Mouse (Mus musculus) limb, embryonic 14.5 days (tissue): Measurements from ENCODE around the gene Shroom3. TPM values are rescaled to one million over a fixed set of nuclear protein-coding genes. Genes with fewer than 3 reads are reported as not detected.

Experiments used
- ATAC-seq: fragments of 200-750 bp; cut with Nextera tagmentation; 2 replicates; pipeline ENCODE4 v1.8.0; 2017; ENCODE audit warnings: low read depth, moderate number of reproducible peaks, moderate TSS enrichment; ENCODE audit not compliant: low FRiP score
- DNase-seq: peaks from one replicate; pipeline ENCODE4 v3.0.0-alpha.2; 2015; ENCODE audit warnings: low spot score
- H3K27ac ChIP-seq: fragments of 300-500 bp; sonication (generic); replicated peaks from 2 replicates; pipeline ENCODE4 v1.5.1; 2014; ENCODE audit warnings: low read depth, mild to moderate bottlenecking, low read length, moderate library complexity, mixed read lengths
- H3K27me3 ChIP-seq: fragments of 300-500 bp; sonication (generic); 2 replicates; pipeline ENCODE4 v1.6.1; 2014; ENCODE audit warnings: low read length, mixed read lengths; ENCODE audit not compliant: control insufficient read depth, insufficient read depth
- H3K36me3 ChIP-seq: fragments of 300-500 bp; sonication (generic); 2 replicates; pipeline ENCODE4 v1.6.1; 2014; ENCODE audit warnings: mild to moderate bottlenecking, low read length, moderate library complexity, mixed read lengths; ENCODE audit not compliant: control insufficient read depth, insufficient read depth
- H3K4me1 ChIP-seq: fragments of 300-500 bp; sonication (generic); 2 replicates; pipeline ENCODE4 v1.6.1; 2014; ENCODE audit warnings: antibody characterized with exemption, low read length, mixed read lengths; ENCODE audit not compliant: control insufficient read depth, insufficient read depth
- H3K4me2 ChIP-seq: fragments of 300-500 bp; sonication (generic); replicated peaks from 2 replicates; pipeline ENCODE4 v1.6.1; 2014; ENCODE audit warnings: low read depth, mild to moderate bottlenecking, low read length, moderate library complexity; ENCODE audit not compliant: severe bottlenecking
- H3K4me3 ChIP-seq: fragments of 300-500 bp; sonication (generic); replicated peaks from 2 replicates; pipeline ENCODE4 v1.5.1; 2014; ENCODE audit warnings: low read length
- H3K9ac ChIP-seq: fragments of 300-500 bp; sonication (generic); 2 replicates; pipeline ENCODE4 v1.6.1; 2014; ENCODE audit warnings: mild to moderate bottlenecking, low read depth, low read length, moderate library complexity; ENCODE audit not compliant: severe bottlenecking
- H3K9me3 ChIP-seq: fragments of 300-500 bp; sonication (generic); 2 replicates; pipeline ENCODE4 v1.6.1; 2016; ENCODE audit warnings: low read length; ENCODE audit not compliant: control insufficient read depth
- POLR2A ChIP-seq: fragments of 200-500 bp; IDR thresholded peaks from 2 replicates; pipeline ENCODE4 v1.8.0; 2012; ENCODE audit warnings: inconsistent platforms, mild to moderate bottlenecking, moderate library complexity, borderline replicate concordance; ENCODE audit not compliant: insufficient read depth, insufficient read length; ENCODE audit errors: extremely low read depth
- WGBS: fragments of 180-500 bp; shearing (Covaris S2); extraction: QIAGEN DNeasy Blood & Tissue Kit; methylation state at CpG from one replicate; pipeline ENCODE4 v1.1.7; 2014; 5-methylcytosine and 5-hydroxymethylcytosine counted together
- polyA plus RNA-seq, 2 experiments: library from polyadenylated mRNA; depleted of rRNA in 1 of 2; stranded (reverse) in 1 of 2; unstranded in 1 of 2; fragments of >200 nt; fragmentation: Nextera tagmentation in 1 of 2; extraction: Ambion mirVana in 1 of 2; gene quantifications; 2 replicates each; pipeline versions ENCODE4 v1.2.1 to v1.2.3; 2012 to 2014

Shroom3 gene
- polyA plus RNA-seq, 2 experiments: 3.5 to 8.1 TPM

DNA sequence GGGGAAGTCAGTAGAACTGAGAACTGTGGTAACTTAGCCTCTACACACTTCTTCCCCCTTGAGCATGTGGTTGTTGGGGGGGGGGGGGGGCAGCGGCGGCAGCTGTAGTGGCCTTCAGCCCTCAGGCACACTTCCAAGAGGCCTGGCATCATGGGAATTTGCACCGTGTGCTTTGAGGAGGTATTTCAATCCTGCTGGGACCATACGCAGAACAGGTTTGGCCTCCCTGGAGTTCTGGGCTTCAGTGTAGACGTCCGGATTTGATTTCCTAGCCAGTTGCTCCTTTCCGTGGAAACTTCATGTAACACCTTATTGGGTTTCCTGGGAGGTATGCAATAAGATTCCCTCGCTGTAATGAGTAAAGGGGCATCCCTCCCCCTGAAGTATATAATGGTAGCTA, 105.8 kb downstream of the Shroom3 start:
- Histone ChIP-seq H3K4me3 (no peak overlapping the region), H3K9me3 (no peaks in the 10 kb centered on the region), H3K4me2 (no peak overlapping the region), H3K9ac (no peak overlapping the region), H3K27ac (no peak overlapping the region), H3K36me3 (no peaks in the 10 kb centered on the region), H3K27me3 (no peaks in the 10 kb centered on the region), H3K4me1 (peaks cover 7% of the 10 kb centered on the region)
- peak; percentile 44 for DNase-seq
- 30% methylated on average over 8 of the region's 8 CpGs for WGBS
- TF ChIP-seq POLR2A: no peak
- ATAC-seq: peak; percentile 71

DNA sequence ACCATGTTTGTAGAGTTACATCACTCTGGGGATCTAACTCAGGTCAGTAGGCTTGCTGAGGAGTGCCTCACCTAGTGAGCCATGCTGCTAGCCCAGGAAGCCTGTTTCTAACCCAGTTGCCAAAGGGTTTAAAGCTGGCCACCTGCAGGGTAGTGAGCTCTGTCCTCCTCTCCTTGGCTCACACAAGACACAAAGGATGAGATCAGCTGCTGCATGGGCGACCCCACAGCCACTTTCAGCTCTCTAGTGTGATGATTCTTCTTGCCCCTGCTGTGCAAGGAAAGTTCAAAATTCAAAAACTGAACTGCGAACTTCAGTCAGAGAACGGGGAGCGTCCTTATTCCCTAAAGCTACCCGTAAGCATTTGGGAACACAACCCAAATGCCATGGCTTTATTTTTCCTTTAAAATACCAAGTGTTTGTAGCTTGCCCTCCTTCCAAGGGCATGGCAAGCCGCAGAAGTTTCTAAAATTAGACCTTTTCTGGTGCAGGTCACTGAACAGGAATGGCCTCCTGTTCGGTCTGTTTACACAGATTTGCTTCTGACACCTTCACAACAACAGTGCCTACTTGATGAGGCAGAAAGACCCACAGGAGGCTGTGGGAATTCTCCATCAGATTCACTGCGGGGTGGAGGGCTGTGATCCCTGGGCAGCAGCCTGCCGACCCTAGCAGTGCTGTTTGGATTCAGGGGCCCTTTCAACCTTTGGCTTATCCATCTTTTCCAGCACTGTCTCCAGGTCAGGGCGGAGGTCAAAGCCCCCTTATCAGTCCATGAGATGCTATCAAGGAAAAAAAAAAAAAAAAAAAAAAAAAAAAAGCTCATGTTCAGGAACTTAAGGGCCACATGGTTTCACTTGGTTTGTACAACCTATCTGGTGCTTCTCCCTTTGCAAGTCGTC, 113.1 kb downstream of the Shroom3 start:
- WGBS: 45% methylated on average over 11 of the region's 11 CpGs
- H3K4me3 ChIP-seq: no peak overlapping the region
- ATAC-seq (no peak), DNase-seq (no peak)
- no peaks in the 10 kb centered on the region for H3K27me3 ChIP-seq
- TF ChIP-seq POLR2A: no peak
- H3K9me3 ChIP-seq: no peaks in the 10 kb centered on the region
- H3K4me2 ChIP-seq: no peak overlapping the region
- no peaks in the 10 kb centered on the region for H3K4me1 ChIP-seq
- H3K27ac ChIP-seq: no peak overlapping the region
- no peaks in the 10 kb centered on the region for H3K36me3 ChIP-seq
- no peak overlapping the region for H3K9ac ChIP-seq

DNA sequence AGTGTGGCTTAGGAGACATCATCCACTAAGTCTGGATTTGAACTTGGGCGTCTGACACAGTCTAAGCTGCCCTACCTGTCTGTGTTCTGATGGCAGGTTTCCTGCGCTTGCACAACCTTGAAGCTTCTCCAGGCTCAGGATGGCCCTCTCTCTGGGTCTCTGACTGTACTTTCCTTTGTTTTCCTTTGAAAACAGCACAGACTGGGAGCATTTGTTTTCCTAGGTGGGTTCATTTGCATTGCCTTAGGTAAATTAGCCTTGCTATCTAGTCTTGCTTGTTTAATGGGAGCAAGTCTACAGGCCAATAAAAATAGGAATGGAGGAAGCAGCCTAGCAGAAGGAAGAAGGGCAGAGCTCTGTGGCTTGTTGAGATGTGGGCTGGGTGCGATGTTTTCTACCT, 114.7 kb downstream of the Shroom3 start:
- Histone ChIP-seq H3K4me3 (no peak overlapping the region), H3K9ac (no peak overlapping the region), H3K27ac (no peak overlapping the region), H3K4me1 (0 out of 2 replicates have a peak, but pooled peaks cover 2% of the 10 kb centered on the region), H3K36me3 (no peaks in the 10 kb centered on the region), H3K9me3 (no peaks in the 10 kb centered on the region), H3K27me3 (no peaks in the 10 kb centered on the region), H3K4me2 (no peak overlapping the region)
- ATAC-seq: no peak
- DNase-seq: no peak
- WGBS: 64% methylated on average over 3 of the region's 3 CpGs
- TF ChIP-seq POLR2A: no peak

DNA sequence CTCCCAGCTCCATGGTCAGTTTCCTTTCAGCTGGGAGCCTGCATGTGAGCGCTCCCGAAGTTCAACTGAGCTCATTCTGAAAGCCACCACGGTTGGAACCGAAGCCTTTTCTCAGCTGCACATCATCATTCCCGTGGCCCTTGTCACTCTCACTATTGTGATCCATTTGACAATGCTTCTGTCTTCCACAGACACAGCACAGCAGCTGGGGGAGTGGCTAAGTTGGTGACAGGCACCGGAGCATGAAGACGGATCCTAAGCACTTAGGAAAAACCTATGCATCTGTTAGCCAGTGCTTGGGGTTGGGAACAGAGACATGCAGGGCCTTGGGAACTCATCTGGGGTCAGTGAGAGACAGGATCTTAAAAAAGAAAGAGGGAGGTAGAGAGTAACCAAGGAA, 121.1 kb downstream of the Shroom3 start:
- no peak overlapping the region for H3K27ac ChIP-seq
- 60% methylated on average over 7 of the region's 7 CpGs for WGBS

DNA sequence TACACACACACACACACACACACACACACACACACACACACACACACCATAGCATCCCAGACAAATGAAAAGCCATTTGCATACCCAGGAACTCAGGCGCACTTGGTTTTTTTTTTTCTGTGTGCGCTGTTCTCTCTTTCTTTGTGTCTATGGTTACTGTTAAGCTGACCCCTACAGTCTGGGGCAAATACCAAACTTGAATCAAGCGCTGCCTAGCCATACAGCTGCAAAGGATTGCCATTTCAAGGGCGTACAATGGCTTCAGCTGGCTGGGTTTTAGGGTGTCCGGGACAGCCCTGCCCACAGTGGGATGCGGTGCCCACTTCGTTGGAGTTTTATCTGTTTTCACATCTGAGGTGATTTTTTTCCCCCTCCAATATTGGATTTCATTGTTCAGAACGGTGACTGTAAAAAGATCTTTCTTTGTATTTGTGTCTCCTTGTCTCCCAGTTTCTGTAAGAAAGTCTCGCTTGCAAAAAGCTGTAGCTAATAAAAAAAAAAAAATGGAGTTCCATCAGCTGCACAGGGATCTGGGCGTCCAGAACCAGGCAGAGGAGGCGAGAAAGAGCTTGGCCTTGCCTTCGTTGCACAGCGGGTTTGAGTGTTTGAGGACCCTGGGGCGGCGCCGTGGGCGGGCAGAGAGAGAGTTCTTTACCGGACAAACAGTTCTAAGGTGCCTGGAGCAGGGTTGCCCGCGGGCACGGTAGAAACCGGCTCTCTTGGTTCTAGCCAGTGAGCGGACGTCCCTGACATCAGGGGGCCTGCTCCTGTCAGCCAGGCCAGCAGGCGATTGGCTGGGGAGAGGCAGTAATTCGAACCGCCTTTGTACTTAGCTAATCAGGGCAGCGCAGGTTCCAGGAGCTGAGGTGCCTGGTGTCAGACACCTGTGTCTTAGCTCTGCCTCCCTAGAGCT, 125.5 kb downstream of the Shroom3 start:
- no peak for TF ChIP-seq POLR2A
- Histone ChIP-seq H3K9ac (no peak overlapping the region; the same call in 1 of the 2 replicates), H3K9me3 (no peaks in the 10 kb centered on the region), H3K4me2 (peak overlapping the region; percentile 55), H3K4me1 (peaks cover 25% of the 10 kb centered on the region), H3K36me3 (no peaks in the 10 kb centered on the region), H3K4me3 (peak overlapping the region; percentile 28), H3K27ac (no peak overlapping the region), H3K27me3 (no peaks in the 10 kb centered on the region)
- ATAC-seq (peak; percentile 69), DNase-seq (peak; percentile 54)
- 6% methylated on average over 28 of the region's 28 CpGs for WGBS

More for the DNA sequence above, 121.1 kb downstream of the Shroom3 start:
- Histone ChIP-seq H3K36me3 (no peaks in the 10 kb centered on the region), H3K4me2 (no peak overlapping the region), H3K9me3 (no peaks in the 10 kb centered on the region), H3K4me1 (peaks cover 10% of the 10 kb centered on the region; the same call in 1 of the 2 replicates), H3K9ac (no peak overlapping the region), H3K27me3 (no peaks in the 10 kb centered on the region), H3K4me3 (no peak overlapping the region)
- no peak for DNase-seq
- TF ChIP-seq POLR2A: no peak
- no peak for ATAC-seq
